Mouse (Mus musculus) megakaryocyte, embryonic 14.5 days (primary cell): ENCODE results near the gene 1700025C18Rik.

Source experiments
- FLI1 ChIP-seq: IDR thresholded peaks from 2 replicates; pipeline ENCODE4 v1.6.1; 2012; ENCODE audit warnings: low read length, inconsistent platforms, mixed read lengths
- GATA1 ChIP-seq: IDR thresholded peaks from 3 replicates; pipeline ENCODE4 v1.6.1; 2012; ENCODE audit warnings: mixed read lengths, low read length, inconsistent platforms, borderline replicate concordance

GRCm38 (mm10) chr2:165050826-165051548, 39.6 kb downstream of the 1700025C18Rik start:
- TF ChIP-seq GATA1 (no peak), FLI1 (no peak)
